Mouse (Mus musculus): ENCODE measurements at regions not wholly inside any gene's neighbourhood (a gene's known extent, or its start where the extent isn't known, plus 50 kb on each side); places are given as distances from the start of the nearest gene placed in this dataset.

DNA sequence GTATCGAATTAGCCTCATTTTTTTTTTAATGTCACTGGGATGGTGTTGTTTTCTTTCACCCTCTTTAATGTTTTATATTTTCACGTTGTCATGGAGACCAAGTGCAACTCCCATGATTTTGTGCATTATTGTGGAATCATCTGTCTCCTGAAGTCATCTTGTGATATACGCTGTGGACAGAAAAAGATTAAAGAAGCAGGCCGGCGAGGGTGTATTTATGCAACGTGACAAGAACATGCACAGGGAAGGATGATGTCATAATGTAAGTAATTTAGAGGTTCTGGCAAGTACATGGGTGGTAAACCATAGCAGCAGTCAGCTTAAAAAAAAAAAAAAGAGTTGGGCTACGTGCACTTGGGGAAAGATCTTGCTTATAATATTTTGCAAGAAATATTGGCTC lies 674.7 kb upstream of the Sox9 start:
- TF ChIP-seq CTCF (IDR thresholded peaks at IDR 0.05; ENCODE audit: insufficient read depth, low read depth, low read length) (no peak), POLR2A (IDR thresholded peaks at IDR 0.05; ENCODE audit: insufficient read depth, low read depth, low read length) (no peak)
